Mouse (Mus musculus) WW6 (cell line): ENCODE measurements at regions not wholly inside any gene's neighbourhood (a gene's known extent, or its start where the extent isn't known, plus 50 kb on each side); places are given as distances from the start of the nearest gene placed in this dataset.
"Not testable (repeated sequence)": the region's sequence is repeated elsewhere in the genome, so short reads cannot be mapped to it uniquely, and the experiment has no call there.

Experiments
- DNase-seq: peaks from one replicate; pipeline ENCODE4 v3.0.0-alpha.2; 2013; ENCODE audit warnings: low read depth, low spot score

GRCm38 (mm10) chr16:49409235-49409634, 289.8 kb upstream of the Ift57 start:
- DNase-seq = no peak

- DNase-seq = no peak
Measured at GRCm38 (mm10) chr16:49430296-49430695, 268.7 kb upstream of the Ift57 start.

- DNase-seq = no peak
Measured at GRCm38 (mm10) chr16:49431902-49432301, 267.1 kb upstream of the Ift57 start.

- peak; percentile 11 for DNase-seq
Measured at GRCm38 (mm10) chr16:49441225-49441624, 257.8 kb upstream of the Ift57 start.

GRCm38 (mm10) chr16:49447356-49447755, 251.7 kb upstream of the Ift57 start:
- DNase-seq = not testable (repeated sequence)

- no peak for DNase-seq
Measured at GRCm38 (mm10) chr16:49493881-49494280, 205.2 kb upstream of the Ift57 start.

- DNase-seq = no peak
Measured at GRCm38 (mm10) chr16:49497521-49498010, 201.5 kb upstream of the Ift57 start.

GRCm38 (mm10) chr16:49500818-49501217, 198.2 kb upstream of the Ift57 start:
- peak; percentile 9 for DNase-seq

- no peak for DNase-seq
Measured at GRCm38 (mm10) chr16:49503897-49504413, 195.1 kb upstream of the Ift57 start.

- DNase-seq = no peak
Measured at GRCm38 (mm10) chr16:49504669-49505068, 194.4 kb upstream of the Ift57 start.

- DNase-seq = no peak
Measured at GRCm38 (mm10) chr16:49505271-49505670, 193.8 kb upstream of the Ift57 start.

GRCm38 (mm10) chr16:49518844-49519243, 180.2 kb upstream of the Ift57 start:
- DNase-seq = no peak

- DNase-seq = no peak
Measured at GRCm38 (mm10) chr16:49520411-49520810, 178.6 kb upstream of the Ift57 start.

GRCm38 (mm10) chr16:49521685-49522084, 177.3 kb upstream of the Ift57 start:
- DNase-seq = no peak

GRCm38 (mm10) chr16:49522576-49522975, 176.5 kb upstream of the Ift57 start:
- no peak for DNase-seq

- not testable (repeated sequence) for DNase-seq
Measured at GRCm38 (mm10) chr16:49528618-49529017, 170.4 kb upstream of the Ift57 start.

GRCm38 (mm10) chr16:49529060-49529459, 170.0 kb upstream of the Ift57 start:
- no peak for DNase-seq

GRCm38 (mm10) chr16:49530051-49530450, 169.0 kb upstream of the Ift57 start:
- DNase-seq = no peak

GRCm38 (mm10) chr16:49532071-49532686, 166.9 kb upstream of the Ift57 start:
- DNase-seq = no peak

GRCm38 (mm10) chr16:49533498-49533998, 165.5 kb upstream of the Ift57 start:
- DNase-seq = no peak

- no peak for DNase-seq
Measured at GRCm38 (mm10) chr16:49550231-49550630, 148.8 kb upstream of the Ift57 start.

- DNase-seq = no peak
Measured at GRCm38 (mm10) chr16:49570031-49570430, 129.0 kb upstream of the Ift57 start.

- DNase-seq = no peak
Measured at GRCm38 (mm10) chr16:49572485-49573170, 126.4 kb upstream of the Ift57 start.
